Mouse (Mus musculus) cerebellum, adult 2 months (tissue): ENCODE data around the gene Nupr1.

Source experiments
- CTCF ChIP-seq: fragments of 200-500 bp; IDR thresholded peaks from 2 replicates; pipeline ENCODE4 v1.5.1; 2011; ENCODE audit warnings: low read depth, mild to moderate bottlenecking, control low read depth, low read length, moderate library complexity, borderline replicate concordance; ENCODE audit not compliant: insufficient read depth
- POLR2A ChIP-seq: fragments of 200-500 bp; IDR thresholded peaks from 2 replicates; pipeline ENCODE4 v1.6.1; 2011; ENCODE audit warnings: low read length, control low read depth, borderline replicate concordance; ENCODE audit not compliant: insufficient read depth

DNA sequence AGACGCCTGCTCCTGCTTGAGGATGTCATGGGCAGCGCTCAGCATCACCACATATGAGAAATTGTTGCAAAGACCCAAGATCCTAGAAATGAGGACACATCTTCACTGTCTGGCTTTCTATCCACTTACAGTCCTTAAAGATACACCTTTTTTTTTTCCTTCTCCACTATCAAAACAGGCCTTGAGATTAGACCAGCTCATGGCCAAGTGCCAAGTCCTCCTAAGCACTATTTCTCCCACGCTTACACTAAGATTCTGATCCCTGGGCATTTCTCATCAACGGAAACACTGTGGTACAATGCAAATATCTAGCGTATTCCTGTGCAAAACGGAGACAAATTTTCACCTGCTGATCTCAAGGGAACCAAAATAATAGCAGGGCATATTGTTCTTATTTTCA, 49.0 kb downstream of the Nupr1 start:
- TF ChIP-seq CTCF, result no peak
- no peak for TF ChIP-seq POLR2A
